Mouse (Mus musculus) layer of hippocampus, adult 11-12 months (tissue): ENCODE measurements around the gene Grin2c.

Experiments used
- DNase-seq: peaks from one replicate; pipeline ENCODE4 v3.0.0; 2022; ENCODE audit warnings: low spot score

Grin2c gene

DNA sequence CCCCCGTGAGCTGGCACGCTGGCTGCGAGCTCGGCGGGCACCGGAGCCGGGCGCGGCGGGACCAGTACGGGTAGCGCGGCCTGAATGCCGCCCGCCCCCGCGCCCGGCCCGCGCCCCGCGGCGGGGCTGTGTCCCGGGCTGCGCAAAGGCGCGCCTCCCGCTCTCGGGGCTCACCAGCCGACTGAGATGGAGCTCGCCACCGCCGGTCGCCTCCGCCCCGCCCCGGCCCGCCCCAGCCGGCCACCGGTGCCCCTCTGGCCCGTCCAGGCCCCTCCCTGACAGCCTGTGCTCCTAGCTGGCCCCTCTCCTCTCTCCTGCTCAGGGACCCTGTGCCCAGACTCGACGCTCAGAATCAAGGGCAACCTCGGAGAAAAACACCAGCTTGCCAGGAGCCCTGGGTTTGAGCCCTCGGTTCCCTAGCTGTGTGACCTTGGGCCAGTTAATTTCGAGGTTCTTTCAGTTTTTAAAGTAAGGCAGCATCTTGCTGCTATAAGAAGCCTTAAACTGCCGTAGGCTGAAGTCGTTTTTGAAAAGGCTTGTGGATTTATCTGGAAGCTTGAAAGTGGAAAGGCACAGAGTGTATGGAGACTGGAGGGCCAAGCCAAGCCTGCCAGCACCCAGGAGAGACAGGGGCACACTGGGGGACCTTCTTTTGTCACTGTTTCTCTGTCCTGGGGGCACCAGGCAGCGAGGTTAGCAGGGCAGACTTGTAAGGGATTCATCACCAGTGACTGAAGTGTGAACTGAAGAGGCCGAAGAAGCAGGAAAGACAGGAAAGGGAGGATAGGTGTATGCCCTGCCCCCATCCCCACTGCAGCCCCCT lies at the start of gene Grin2c:
Grin2c (minus strand) TSS at position 183 of the 823 bp plus-strand sequence.
- no peak for DNase-seq

DNA sequence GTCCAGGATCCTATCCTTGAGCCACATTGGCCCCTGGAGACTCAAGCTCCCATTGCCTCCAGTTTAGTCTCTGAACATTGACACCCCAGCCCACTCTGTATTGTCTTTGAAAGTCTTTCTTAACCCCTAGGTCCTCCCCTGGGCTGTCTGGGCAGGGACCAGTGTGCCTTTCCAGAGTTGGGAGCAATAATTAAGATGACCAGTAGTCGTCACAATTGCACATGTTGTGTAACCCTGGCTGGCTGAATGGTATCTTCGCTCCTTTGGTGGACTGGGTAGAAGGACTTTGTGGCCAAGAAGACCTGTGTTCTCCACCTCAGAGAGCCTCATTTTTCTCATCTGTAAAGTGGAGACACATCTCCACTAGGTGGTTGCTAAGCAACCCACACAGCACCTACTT lies 47.2 kb upstream of the Grin2c start:
- DNase-seq: no peak

DNA sequence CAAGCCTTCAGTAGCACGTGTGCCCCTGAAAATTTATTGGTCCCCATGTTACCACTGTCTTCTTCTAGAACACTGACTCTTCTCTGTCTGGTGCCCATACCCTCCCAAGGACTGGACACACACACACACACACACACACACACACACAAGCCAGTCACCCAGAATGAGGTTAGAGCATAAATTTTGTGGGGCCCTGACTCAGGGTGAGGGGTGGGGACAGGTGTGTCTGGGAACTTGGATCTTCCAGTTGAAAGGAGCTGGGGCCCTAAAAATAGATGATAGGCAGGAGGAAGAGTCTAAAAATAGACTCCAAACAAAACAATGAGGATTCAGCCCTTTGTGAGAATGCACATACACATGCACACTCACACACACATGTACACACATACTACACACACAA lies 41.7 kb upstream of the Grin2c start:
- no peak for DNase-seq

DNA sequence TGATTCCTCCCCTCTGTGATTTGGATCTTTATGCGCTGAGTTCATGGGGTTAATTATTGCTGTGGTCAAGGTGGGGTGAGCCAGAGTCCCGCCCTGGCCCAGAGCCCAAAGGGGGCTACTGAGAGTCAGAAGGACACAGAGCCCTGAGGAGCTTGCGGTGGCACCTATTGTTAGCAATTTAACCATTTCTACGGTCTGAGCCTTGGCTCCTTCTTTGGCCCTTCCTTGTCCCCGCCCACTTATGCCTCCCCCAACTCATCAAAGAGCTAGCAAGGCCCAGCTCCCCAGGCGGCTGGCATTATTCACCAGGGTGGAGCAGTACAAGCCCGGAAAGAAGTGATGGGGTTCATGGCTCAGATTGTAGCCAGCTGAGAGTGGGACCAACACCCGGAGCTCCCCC lies 39.8 kb upstream of the Grin2c start, which contains the start of gene Otop2:
Otop2 (plus strand) TSS at position 301 of the 400 bp plus-strand sequence.
- no peak for DNase-seq

DNA sequence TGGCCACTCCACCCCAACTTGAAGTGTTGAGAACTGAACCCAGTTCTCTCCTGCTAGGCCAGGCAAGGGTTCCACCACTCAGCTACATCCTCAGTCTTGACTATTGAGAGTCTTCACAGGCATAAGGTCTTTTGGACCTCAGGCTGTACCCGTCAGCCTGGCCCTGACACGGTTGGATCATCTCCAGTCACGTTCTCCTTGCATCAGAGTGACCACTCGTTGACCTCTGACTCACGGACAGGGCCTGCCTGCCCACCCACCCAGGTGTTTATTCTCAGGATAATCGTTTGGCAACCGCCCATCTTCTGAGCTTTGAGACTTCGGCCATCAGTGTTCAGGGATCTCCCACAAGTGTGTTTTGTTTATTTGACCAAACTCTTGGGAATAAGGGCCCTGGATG lies 36.1 kb upstream of the Grin2c start:
- DNase-seq: no peak

DNA sequence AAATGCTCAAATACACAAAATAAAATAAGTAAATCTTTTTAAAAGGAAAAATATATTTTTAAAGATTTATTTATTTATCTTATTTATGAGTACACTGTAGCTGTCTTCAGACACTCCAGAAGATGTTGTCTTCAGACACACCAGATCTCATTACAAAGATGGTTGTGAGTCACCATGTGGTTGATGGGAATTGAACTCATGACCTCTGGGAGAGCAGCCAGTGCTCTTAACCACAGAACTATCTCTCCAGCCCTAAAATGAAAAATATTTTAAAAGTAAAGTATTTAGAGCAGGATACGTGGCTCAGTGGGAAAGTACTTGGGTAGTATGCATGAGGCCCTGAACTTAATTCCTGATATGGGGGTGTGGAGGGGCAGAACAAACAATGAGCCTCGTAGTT lies 34.3 kb upstream of the Grin2c start:
- no peak for DNase-seq

DNA sequence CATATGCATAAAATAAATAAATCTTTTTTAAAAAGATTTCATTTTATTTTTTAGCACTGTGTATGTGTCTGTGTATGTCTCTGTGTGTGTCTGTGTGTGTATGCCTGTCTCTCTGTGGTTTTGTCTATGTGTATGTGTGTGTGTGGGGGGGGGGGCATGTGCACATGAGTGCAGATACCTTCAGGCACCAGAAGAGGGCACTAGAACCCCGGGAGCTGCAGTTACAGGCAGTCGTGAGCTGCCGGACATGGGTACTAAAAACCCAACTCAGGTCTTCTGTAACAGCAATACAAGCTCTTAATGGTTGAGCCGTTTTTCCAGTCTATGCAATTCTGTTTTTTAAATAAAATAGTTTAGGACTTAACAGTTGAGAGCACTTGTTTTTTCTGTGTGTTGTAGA lies 33.7 kb upstream of the Grin2c start:
- DNase-seq: no peak

DNA sequence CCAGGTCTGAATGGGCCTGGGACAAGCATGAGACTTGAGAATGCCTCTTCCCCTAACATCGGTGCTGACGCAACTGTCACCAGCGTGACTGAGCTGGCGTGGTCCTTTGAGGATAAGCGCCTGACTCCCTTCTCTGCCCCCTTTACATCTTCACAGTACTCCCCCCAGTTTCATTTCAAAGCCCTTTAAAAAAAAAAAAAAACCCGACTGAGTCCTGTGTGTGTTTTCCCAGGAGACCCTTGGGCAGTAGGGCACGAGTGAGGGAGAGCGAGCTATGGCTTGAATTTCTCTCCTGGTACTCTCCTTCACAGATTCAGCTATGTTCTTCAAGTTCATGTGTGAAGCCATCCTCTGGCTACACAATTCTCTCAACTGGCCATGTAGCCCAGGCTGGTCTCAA lies 31.1 kb upstream of the Grin2c start:
- DNase-seq: no peak

DNA sequence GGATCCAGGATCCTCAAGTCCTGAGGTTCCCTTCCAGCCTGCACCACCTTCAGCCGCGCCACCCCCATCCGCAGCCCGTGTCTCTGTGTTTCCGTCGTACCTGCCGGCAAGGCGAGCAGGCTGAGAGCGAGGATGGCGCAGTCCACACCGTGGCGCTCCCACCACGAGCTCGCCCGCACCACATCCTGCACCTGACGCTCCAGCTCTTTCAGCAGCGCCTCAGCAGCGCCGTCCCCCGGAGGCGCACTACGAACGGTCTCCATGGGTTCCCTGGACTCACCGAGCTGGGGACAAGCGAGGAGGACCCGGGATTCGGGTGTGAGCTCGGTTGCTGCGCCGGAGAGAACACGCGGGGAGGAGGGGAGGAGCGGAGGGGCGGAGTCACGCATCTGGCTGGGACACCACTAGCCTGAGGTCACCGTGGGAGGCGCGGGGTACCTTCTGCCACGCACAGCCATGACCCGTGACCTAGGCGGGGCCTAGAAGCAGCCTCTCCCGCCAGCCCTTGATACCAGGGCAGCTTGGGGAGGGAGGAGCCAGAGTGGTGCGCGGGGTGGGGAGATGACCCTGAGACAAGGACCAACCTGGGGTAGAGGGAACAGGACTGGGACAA lies 30.3 kb upstream of the Grin2c start, which contains the start of gene Fads6:
Fads6 (minus strand) TSS at position 450 of the 613 bp plus-strand sequence.
- DNase-seq: peak; percentile 79

DNA sequence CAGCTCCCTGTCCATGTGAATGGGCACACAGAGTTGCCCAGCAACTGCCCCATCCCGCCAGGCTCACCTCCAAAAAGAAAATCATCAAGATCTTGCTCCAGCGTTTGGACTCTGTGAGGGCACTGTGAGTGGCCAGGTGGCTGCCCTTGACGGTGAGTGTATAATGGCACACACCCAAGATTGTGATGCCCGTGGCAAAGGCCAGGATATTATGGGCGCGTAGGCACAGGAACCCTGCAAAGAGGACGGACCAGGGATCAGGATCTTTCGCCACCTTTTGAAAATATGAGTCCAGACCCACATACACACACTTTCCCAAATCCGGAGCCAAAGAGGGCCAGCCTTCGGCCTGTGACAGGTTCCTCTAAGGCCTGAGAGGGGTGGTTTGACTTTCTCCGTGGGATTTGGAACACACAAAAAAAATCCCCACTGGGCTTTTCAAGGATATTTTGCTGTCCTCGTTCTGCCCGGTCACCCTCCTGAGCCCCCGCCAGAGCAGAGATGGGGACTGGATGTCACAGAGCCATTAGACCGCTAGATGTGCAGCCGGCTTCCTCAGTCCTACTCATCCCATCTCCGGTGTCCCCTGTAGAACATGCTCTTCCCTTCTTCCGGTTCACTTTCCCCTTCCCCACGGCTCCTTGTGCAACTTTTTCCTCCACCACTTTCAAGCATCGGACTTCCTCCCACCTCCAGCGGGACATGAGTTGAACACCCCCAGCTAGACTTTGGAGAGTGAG lies 29.6 kb upstream of the Grin2c start:
- DNase-seq: no peak

DNA sequence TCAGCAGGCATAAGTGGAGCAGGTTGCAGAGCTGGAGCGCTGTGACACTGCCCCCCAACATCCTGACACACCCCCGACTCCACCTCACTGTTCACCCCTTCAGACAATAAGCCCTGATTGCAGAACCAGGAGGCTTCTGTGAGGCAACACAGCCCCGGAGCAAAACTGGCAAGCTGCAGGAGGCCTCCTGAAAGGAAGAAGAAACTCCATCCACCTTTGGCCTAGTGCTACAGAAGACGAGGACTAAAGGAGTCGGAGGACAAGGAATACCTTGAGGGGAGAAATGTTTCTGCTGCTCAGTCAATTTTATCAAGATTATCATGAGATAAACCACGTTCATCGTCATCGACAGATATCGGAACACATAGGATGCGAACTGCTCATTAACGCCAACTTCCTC lies 28.9 kb upstream of the Grin2c start:
- DNase-seq: no peak

DNA sequence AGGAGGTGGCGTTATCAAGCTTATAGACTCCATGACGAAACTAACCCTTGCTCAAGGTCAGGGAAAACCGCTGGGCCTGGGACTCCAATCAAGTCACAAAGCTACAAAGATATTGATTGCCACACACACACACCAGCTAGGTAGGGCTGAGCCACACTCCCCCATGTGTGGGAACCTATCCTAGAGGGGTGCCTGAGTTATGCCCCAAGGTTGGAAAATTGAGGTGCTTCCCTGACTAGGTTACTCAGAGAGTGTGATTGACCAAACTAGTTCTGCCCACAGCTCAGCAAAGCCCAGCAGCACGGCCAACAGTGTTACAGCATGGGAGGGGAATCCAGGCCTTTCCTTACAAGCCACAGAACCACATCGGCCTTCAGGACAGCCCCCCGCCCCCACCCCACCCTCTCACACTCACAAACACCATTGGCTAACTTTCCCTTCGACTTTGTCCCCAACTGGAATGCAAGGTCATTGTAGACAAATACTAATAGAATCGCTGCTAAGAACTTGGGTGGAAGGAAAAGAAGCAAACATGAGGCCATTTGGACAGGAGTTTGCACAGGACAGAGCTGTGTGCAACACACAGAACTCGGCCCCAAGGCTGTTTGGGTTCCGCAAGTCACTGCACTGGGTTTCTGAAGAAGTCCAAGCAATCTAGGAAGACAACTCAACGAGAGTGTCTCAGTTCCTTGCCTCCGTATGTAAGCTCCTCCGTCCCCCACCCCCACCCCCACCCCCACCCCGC lies 25.8 kb upstream of the Grin2c start:
- DNase-seq: no peak

DNA sequence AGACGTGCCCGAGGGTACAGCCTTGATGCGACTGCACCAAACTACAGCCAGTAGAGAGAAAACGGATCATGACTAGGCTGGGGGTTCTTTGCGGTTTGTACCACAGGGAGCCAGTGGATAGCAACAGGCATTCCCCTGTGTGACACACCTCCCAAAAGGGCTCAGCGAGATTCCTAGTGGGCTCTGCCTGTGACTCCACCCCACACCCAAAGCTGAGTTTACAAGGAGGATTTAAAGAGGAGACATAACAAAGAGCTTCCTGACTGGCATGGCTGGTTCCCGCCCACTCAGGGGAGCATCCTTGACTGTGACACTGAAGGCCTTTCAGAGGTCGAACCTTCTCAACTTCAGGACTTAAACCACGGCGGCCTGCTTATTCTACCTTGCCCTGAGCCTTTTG lies 24.5 kb upstream of the Grin2c start:
- no peak for DNase-seq

DNA sequence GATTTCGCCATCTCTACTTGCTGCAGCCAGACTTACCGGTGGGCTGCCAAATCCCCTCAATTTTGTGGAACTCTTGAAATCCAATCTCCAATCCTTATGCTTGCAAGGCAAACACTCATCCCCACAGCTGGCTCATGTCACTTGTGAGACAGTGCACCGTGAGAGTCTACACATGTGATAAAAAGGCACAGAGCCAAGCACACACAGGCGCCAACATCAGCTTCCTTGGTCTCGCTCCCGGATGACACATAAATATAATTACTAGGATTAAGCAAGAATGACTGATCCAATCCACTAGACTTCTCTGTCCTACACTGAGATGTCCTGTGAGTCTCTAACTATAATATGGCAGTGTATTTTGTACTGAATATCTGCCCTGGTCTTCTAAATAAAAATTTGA lies 23.9 kb upstream of the Grin2c start:
- DNase-seq: no peak

DNA sequence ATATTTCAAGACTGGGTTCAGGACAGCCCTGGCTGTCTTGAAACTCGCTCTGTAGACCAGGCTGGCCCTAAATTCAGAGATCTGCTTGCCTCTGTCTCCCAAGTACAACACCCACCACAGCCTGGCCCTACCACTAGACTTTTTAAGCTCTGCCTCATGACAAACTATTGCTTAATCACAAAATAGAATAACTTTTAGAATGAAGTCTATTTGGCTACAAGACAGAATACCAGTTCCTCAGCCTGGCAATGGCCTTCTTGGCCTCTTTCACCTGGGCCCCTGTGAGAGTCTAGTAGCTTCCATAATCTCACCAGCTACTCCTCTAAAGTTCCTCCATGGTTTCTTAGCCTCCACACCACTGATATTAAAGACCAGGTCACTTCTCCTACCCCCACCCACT lies 23.3 kb upstream of the Grin2c start:
- DNase-seq: no peak

DNA sequence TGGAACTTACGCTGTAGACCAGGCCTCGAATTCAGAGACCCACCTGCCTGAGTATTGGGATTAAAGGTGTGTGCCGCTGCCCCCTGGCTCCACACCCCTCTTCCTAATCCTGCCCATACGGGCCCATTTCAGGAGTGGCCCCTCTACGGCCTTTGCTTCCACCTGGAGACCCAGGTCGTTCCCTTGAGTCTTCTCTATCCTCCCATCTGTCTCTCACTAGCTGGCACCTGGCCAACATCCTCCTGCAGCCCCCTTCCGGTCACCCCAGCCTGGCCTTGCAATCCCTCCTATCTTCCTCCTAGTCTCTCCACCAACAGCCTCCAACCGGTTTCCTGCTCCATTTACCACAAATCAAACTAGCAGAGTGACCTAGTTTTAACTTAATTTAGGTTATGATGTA lies 22.8 kb upstream of the Grin2c start:
- no peak for DNase-seq

DNA sequence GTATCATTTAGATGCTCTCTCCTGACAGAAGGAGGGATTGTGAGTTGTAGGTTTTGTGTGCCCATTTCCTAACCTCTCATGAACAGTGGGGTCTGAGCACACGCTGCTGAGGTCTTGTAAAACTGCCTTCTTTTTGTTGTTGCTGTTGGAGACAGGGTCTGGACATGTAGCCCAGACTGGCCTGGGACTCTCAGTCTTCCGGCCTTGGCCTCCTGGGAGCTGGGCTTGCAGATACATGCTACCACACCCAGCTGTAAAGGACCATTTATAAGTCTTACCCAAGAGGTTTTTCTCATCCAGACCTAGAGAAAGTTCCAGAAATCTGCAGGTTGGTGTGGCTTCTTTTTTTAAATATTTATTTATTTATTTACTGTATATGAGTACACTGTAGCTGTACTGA lies 21.3 kb upstream of the Grin2c start:
- DNase-seq: no peak

DNA sequence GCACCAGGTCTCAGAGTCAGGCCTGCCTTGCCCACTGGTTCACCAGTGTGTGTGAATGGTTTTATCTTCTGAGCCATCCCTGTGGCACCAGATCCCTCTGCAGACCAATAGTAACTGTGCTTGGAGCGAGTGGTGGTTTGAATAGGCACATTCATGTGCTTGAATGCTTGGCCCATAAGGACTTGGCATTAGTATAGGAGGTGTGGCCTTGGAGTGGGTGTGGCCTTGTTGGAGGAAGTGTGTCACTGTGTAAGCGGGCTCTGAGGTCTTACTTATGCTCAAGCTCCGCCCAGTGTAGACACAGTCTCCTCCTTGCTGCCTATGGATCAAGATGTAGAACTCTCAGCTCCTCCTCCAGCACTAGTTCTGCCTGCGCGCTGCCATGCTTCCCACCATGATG lies 20.3 kb upstream of the Grin2c start:
- DNase-seq: peak; percentile 62

DNA sequence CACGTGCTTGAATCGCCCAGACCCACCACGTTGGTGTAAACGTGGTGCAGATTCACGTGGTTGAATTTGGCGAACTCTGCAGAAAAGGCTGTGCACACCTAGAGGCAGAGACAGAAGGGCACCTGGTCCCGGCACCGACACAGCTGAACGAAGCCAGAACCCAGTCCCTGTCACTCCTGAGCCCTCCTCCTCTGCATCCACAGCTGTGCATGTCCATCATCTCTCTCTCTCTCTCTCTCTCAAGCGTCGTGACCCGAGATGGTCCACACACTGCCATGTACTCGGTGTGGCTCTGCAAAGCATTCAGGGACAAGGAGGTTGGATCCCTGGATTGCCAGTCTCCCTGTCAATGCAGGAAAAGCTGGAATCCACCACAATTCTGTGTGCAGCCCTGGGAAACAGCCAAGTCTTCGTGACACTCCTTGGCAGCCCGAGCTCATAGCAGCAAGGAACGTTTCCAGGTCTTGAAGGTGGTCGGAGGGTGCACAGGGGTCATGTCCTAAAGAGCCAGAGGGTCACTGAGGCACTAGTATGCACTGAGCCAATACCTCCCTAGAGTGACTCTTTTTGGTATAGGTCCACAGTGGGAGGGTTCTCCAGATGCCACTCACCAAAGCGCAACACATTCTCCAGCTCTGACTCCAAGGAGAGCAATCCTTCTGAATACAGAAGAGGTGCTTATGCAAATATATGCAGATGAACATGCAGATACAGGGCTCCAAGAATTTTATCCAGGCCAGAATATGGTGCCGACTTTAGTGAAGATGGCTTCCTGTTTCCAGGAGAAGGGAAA lies 19.4 kb upstream of the Grin2c start:
- no peak for DNase-seq

DNA sequence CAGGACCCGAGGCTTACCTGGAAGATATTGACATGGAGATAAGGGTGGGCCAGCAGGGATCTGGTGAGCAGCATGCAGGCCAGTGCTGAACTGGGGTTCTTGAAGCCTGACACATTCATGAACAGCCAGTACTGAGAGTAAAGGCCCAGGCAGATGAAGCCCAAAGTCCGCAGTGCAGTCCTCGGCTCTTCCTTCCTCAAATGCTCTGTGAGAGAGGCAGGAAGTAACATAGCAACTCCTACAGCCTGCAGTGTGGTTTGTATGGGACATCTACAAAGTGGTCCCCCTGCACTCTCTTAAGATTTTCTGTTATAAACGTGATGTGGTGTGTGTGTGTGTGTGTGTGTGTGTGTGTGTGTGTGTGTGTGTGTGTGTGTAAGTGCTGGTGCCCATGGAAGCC lies 18.2 kb upstream of the Grin2c start:
- DNase-seq: no peak

DNA sequence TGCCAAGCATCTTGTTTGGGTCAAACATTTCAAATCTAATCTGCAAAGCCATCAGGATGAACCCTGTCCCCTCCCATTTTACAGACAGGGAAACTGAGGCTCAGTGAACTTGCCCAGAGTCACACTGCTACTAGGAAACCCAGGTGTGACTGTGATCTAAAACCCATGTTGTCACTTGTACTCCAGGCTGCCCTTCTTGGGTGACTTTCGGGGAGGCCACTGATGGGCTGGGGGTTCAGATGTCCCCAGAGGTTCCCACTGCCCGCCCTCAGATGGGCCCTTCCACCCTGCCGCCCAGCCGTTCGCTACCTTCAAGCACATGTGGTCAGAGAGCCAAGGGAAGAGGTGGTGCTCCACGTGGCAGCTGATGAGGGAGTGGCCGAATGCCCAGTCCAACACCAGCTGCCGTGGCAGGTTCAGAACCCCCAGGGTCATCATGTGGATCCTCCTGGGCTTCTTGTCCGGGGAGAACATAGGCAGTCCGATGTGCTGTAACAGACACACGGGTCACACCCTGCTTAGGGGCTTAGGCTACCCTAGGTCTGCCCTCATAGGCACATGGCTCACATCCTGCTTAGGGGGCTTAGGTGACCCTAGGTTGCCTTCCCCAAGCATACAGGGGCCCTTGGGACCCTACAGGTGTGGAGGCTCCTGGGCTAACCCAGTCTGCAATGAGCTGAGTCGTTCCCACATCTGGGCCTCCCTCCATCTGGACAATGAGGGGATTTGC lies 17.0 kb upstream of the Grin2c start:
- no peak for DNase-seq
